ENCODE assay signal across 14 mouse cellular contexts in genomic region chr19:30371901-30372300, GRCm38 (mm10).
DNase-seq lines count a peak whose midpoint lies in the region; ATAC-seq lines count a peak whose summit lies in the region.
"Had no signal": no experiment of that assay in that cellular context is flagged by ENCODE, and none has a peak within 500 bp of the region (broad histone marks: within the 10 kb centered on the region; RNA-seq: fewer than 3 reads in every experiment).

No protein-coding gene starts in this region.

- H3K4me1 ChIP-seq in heart, embryonic 13.5 days, result no peaks in the 10 kb centered on the region
- H3K4me1 ChIP-seq in lung, embryonic 15.5 days, result peaks cover 9% of the 10 kb centered on the region; the same call in 1 of the 2 replicates
- H3K4me1 ChIP-seq in embryonic facial prominence, embryonic 13.5 days, result 0 out of 2 replicates have a peak, but pooled peaks cover 4% of the 10 kb centered on the region
- H3K4me1 ChIP-seq: hindbrain, embryonic 10.5 days; midbrain, embryonic 13.5 days had no signal

- intact Hi-C loops in left cerebral cortex, postnatal 10 days (cut with DNase I), result no loop called here

- H3K4me3 ChIP-seq in heart, embryonic 13.5 days, result no peak overlapping the region
- no peak overlapping the region for H3K4me3 ChIP-seq in lung, embryonic 15.5 days
- no peak overlapping the region for H3K4me3 ChIP-seq in embryonic facial prominence, embryonic 13.5 days
- H3K4me3 ChIP-seq: hindbrain, embryonic 10.5 days; midbrain, embryonic 13.5 days; myocyte had no signal

- peak overlapping the region; percentile 45 for H3K27ac ChIP-seq in heart, embryonic 13.5 days (replicated peaks)
- H3K27ac ChIP-seq in lung, embryonic 15.5 days, result peak overlapping the region; percentile 19; the same call in 1 of the 2 replicates
- 0 out of 2 replicates have a peak overlapping the region, but pooled peaks have one; percentile 16 for H3K27ac ChIP-seq in embryonic facial prominence, embryonic 13.5 days
- H3K27ac ChIP-seq: hindbrain, embryonic 10.5 days; midbrain, embryonic 13.5 days had no signal

- no peaks in the 10 kb centered on the region for H3K9me3 ChIP-seq in heart, embryonic 13.5 days
- H3K9me3 ChIP-seq in lung, embryonic 15.5 days, result no peaks in the 10 kb centered on the region
- no peaks in the 10 kb centered on the region for H3K9me3 ChIP-seq in embryonic facial prominence, embryonic 13.5 days
- H3K9me3 ChIP-seq: hindbrain, embryonic 10.5 days; midbrain, embryonic 13.5 days had no signal

- peak overlapping the region; percentile 28 for H3K4me2 ChIP-seq in heart, embryonic 13.5 days
- H3K4me2 ChIP-seq in lung, embryonic 15.5 days, result peak overlapping the region; percentile 12; the same call in 1 of the 2 replicates
- no peak overlapping the region; the same call in 1 of the 2 replicates for H3K4me2 ChIP-seq in embryonic facial prominence, embryonic 13.5 days
- H3K4me2 ChIP-seq: midbrain, embryonic 13.5 days had no signal

- 31% methylated on average over 5 of the region's 5 CpGs for WGBS in heart, embryonic 13.5 days
- 30% methylated on average over 5 of the region's 5 CpGs for WGBS in lung, embryonic 15.5 days
- WGBS in embryonic facial prominence, embryonic 13.5 days, result 27% methylated on average over 5 of the region's 5 CpGs

- DNase-seq in heart, adult 11 months, result no peak
- no peak for DNase-seq in lung, postnatal 14 days
- peak; percentile 76 for DNase-seq in 416B (ENCODE audit: low read depth)
- no peak for DNase-seq in layer of hippocampus, adult 9-11 months
- DNase-seq in left cerebral cortex, postnatal 10 days (ENCODE audit: extremely low spot score in 1 of 2, low spot score in 2 of 2), result no peak
- DNase-seq: cerebellum, adult 11-12 months; liver; lung, postnatal 4 days had no signal

- H3K27me3 ChIP-seq in heart, embryonic 13.5 days (replicated peaks), result no peaks in the 10 kb centered on the region
- no peaks in the 10 kb centered on the region for H3K27me3 ChIP-seq in lung, embryonic 15.5 days
- H3K27me3 ChIP-seq in embryonic facial prominence, embryonic 13.5 days, result no peaks in the 10 kb centered on the region
- H3K27me3 ChIP-seq: midbrain, embryonic 13.5 days had no signal

- H3K9ac ChIP-seq in heart, embryonic 13.5 days, result no peak overlapping the region
- no peak overlapping the region for H3K9ac ChIP-seq in lung, embryonic 15.5 days
- no peak overlapping the region for H3K9ac ChIP-seq in embryonic facial prominence, embryonic 13.5 days
- H3K9ac ChIP-seq: midbrain, embryonic 13.5 days had no signal

- ATAC-seq in heart, embryonic 13.5 days (ENCODE audit: extremely low read depth, insufficient number of reproducible peaks, low FRiP score, low TSS enrichment), result no peak
- ATAC-seq in lung, embryonic 15.5 days (ENCODE audit: borderline replicate concordance, extremely low read depth, low FRiP score, low TSS enrichment), result no peak
- ATAC-seq in embryonic facial prominence, embryonic 13.5 days (ENCODE audit: insufficient number of reproducible peaks, insufficient read depth, low FRiP score, low TSS enrichment, low read depth), result no peak
- ATAC-seq: midbrain, embryonic 13.5 days had no signal

- no peaks in the 10 kb centered on the region for H3K36me3 ChIP-seq in heart, embryonic 13.5 days
- H3K36me3 ChIP-seq in lung, embryonic 15.5 days, result no peaks in the 10 kb centered on the region
- no peaks in the 10 kb centered on the region for H3K36me3 ChIP-seq in embryonic facial prominence, embryonic 13.5 days
- H3K36me3 ChIP-seq: hindbrain, embryonic 10.5 days; midbrain, embryonic 13.5 days had no signal
